Mouse (Mus musculus) liver, postnatal 0 days (tissue): ENCODE measurements around the gene Wdr5b. TPM values are rescaled to one million over a fixed set of nuclear protein-coding genes. Genes with fewer than 3 reads are reported as not detected.
A peak's percentile ranks its signal among the peaks of the same experiment; 100 is the strongest.
"Not testable (repeated sequence)": the region's sequence is repeated elsewhere in the genome, so short reads cannot be mapped to it uniquely, and the experiment has no call there.

ENCODE experiments used
- ATAC-seq: fragments of 200-750 bp; cut with Nextera tagmentation; 2 replicates; pipeline ENCODE4 v1.8.0; 2017; ENCODE audit warnings: mild to moderate bottlenecking, moderate library complexity
- DNase-seq: peaks from one replicate; pipeline ENCODE4 v3.0.0-alpha.2; 2016
- H3K27ac ChIP-seq: fragments of 300-500 bp; sonication (generic); 2 replicates; pipeline ENCODE4 v1.5.1; 2014; ENCODE audit warnings: antibody characterized with exemption, moderate library complexity, mild to moderate bottlenecking, low read depth
- H3K27me3 ChIP-seq: fragments of 300-500 bp; sonication (generic); 2 replicates; pipeline ENCODE4 v1.6.1; 2014; ENCODE audit warnings: low read length, control low read depth, mixed read lengths; ENCODE audit not compliant: insufficient read depth
- H3K36me3 ChIP-seq: fragments of 300-500 bp; sonication (generic); replicated peaks from 2 replicates; pipeline ENCODE4 v1.6.1; 2014; ENCODE audit warnings: mild to moderate bottlenecking, control low read depth, low read length, moderate library complexity, mixed read lengths; ENCODE audit not compliant: insufficient read depth
- H3K4me1 ChIP-seq: fragments of 300-500 bp; sonication (generic); 2 replicates; pipeline ENCODE4 v1.6.1; 2014; ENCODE audit warnings: antibody characterized with exemption, mild to moderate bottlenecking, control low read depth; ENCODE audit not compliant: insufficient read depth
- H3K4me2 ChIP-seq: fragments of 300-500 bp; sonication (generic); 2 replicates; pipeline ENCODE4 v1.6.1; 2014; ENCODE audit warnings: low read depth, mild to moderate bottlenecking, low read length, moderate library complexity, mixed read lengths
- H3K4me3 ChIP-seq: fragments of 300-500 bp; sonication (generic); 2 replicates; pipeline ENCODE4 v1.5.1; 2014; ENCODE audit warnings: low read depth, low read length
- H3K9ac ChIP-seq: fragments of 300-500 bp; sonication (generic); replicated peaks from 2 replicates; pipeline ENCODE4 v1.6.1; 2014; ENCODE audit warnings: mild to moderate bottlenecking, moderate library complexity
- H3K9me3 ChIP-seq: fragments of 300-500 bp; sonication (generic); 2 replicates; pipeline ENCODE4 v1.6.1; 2016; ENCODE audit warnings: mild to moderate bottlenecking, control low read depth, low read length, mixed read lengths
- CTCF ChIP-seq: sonication (generic); IDR thresholded peaks from 2 replicates; pipeline ENCODE4 v1.5.1; 2016; ENCODE audit warnings: antibody characterized with exemption, low read depth
- EP300 ChIP-seq: IDR thresholded peaks from 2 replicates; pipeline ENCODE4 v1.6.1; 2016; ENCODE audit warnings: antibody characterized with exemption, low read depth, mild to moderate bottlenecking
- WGBS: fragments of 180-500 bp; shearing (Covaris S2); extraction: QIAGEN DNeasy Blood & Tissue Kit; methylation state at CpG from one replicate; pipeline ENCODE4 v1.1.7; 2014; ENCODE audit not compliant: insufficient replicate concordance; 5-methylcytosine and 5-hydroxymethylcytosine counted together
- polyA plus RNA-seq: library from polyadenylated mRNA; unstranded; fragments of >200 nt; fragmentation: Nextera tagmentation; extraction: Ambion mirVana; gene quantifications from 2 replicates; pipeline ENCODE4 v1.2.1, GENCODE M21; 2015

The Wdr5b gene
- polyA plus RNA-seq, 1 experiment from 2014 or later: 2.2 TPM

DNA sequence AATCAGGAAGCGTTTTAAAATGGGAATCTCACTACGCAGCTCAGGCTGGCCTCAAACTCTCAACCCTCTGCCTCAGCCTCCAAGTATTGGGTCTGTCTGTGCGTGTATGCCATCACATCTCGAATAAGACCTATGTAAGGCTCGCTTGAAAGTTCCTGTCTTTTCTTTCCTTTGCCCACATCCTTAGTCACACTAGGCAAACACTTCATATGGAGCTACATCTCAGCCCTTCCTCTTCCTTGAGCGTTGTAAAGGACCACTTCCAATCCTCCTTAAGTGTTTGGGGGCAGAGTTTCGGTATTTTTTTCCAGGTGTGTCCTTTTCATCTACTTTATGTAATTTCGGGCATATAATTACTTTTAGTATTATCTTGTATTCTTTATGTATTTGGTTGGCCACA is 13.9 kb downstream of the Wdr5b start:
- 92% methylated on average over 8 of the region's 8 CpGs for WGBS
- DNase-seq: no peak
- Histone ChIP-seq H3K4me3 (no peak overlapping the region), H3K9ac (no peak overlapping the region), H3K27me3 (no peaks in the 10 kb centered on the region), H3K36me3 (peaks cover 36% of the 10 kb centered on the region), H3K4me2 (no peak overlapping the region), H3K4me1 (no peaks in the 10 kb centered on the region), H3K9me3 (no peaks in the 10 kb centered on the region), H3K27ac (no peak overlapping the region)
- ATAC-seq: no peak
- TF ChIP-seq CTCF (no peak), EP300 (no peak)

DNA sequence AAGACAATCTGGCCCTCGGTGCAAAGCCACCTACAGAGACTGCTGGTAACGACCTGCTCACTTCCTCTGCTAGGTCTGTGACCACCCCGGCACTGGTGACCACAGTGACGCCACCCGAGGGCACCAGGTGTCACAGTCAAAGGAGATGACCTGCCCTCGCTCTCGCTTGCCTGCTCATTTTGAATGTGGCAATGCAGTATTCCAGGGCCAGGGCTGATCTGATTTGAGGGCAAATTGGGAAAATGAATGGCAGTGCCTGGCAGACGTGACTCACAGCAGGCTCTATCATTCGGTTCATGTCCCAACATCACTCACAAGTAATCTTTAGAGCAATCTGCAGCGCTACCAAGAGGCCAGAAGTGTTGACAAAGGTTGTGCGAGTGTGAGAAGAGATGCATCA is 15.4 kb downstream of the Wdr5b start:
- Histone ChIP-seq H3K4me1 (no peaks in the 10 kb centered on the region), H3K27ac (no peak overlapping the region), H3K4me2 (no peak overlapping the region), H3K27me3 (no peaks in the 10 kb centered on the region), H3K4me3 (no peak overlapping the region), H3K9ac (no peak overlapping the region), H3K36me3 (peaks cover 24% of the 10 kb centered on the region), H3K9me3 (no peaks in the 10 kb centered on the region)
- 86% methylated on average over 11 of the region's 11 CpGs for WGBS
- TF ChIP-seq EP300 (no peak), CTCF (no peak)
- no peak for ATAC-seq
- no peak for DNase-seq

- Histone ChIP-seq H3K9me3 (no peaks in the 10 kb centered on the region), H3K4me3 (no peak overlapping the region), H3K4me1 (no peaks in the 10 kb centered on the region), H3K27me3 (no peaks in the 10 kb centered on the region), H3K27ac (no peak overlapping the region), H3K36me3 (peaks cover 13% of the 10 kb centered on the region), H3K4me2 (no peak overlapping the region), H3K9ac (no peak overlapping the region)
- DNase-seq (no peak), ATAC-seq (no peak)
- WGBS: 68% methylated on average over 8 of the region's 8 CpGs
- no peak for TF ChIP-seq EP300
- TF ChIP-seq CTCF: no peak
Measured at GRCm38 (mm10) chr16:36057933-36058475, 17.0 kb downstream of the Wdr5b start.

DNA sequence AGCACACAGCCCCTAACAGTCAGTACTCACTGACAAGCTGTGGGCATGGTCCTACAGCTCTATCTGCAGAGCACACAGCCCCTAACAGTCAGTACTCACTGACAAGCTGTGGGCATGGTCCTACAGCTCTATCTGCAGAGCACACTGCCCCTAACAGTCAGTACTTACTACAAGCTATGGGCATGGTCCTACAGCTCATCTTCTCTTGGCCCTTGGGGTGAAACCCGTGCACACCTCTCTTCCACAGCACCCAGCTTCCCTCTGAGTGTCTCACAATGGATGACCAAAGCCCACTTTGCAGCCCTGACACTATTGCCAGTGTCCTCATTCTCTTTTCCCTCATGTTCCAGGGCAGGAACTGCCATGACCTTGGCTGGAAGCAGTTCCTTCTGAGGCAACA is 21.5 kb downstream of the Wdr5b start:
- not testable (repeated sequence) for H3K4me2 ChIP-seq, H3K4me3 ChIP-seq, H3K4me1 ChIP-seq, H3K27me3 ChIP-seq, DNase-seq, H3K36me3 ChIP-seq, H3K9ac ChIP-seq, H3K9me3 ChIP-seq, H3K27ac ChIP-seq, ATAC-seq
- WGBS: 56% methylated on average over 1 of the region's 1 CpGs

DNA sequence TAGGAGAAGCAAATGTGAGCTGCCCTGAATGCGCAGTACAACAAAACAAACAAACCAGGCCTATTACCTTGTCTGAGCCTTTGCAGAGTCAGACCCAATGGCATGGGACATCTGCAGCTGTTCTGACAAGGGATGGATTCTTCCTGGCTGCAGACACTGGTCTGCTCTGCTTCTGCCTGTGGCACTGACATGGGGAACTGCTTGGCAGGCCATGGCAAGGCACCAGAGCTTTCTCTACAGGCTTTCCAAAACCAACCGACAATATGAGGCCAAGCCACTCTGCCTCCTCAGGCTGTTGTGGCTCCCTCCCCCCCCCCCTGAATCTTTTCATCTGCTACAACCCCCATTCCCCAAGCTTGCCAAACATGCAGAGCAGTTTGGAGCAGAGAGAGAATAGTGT is 22.3 kb downstream of the Wdr5b start:
- no peaks in the 10 kb centered on the region for H3K9me3 ChIP-seq
- H3K4me3 ChIP-seq: no peak overlapping the region
- H3K4me2 ChIP-seq: no peak overlapping the region
- ATAC-seq (no peak), DNase-seq (no peak)
- H3K27me3 ChIP-seq: no peaks in the 10 kb centered on the region
- H3K27ac ChIP-seq: no peak overlapping the region
- H3K4me1 ChIP-seq: peaks cover 11% of the 10 kb centered on the region
- TF ChIP-seq CTCF (no peak), EP300 (no peak)
- no peak overlapping the region for H3K9ac ChIP-seq
- peaks cover 2% of the 10 kb centered on the region; the same call in 1 of the 2 replicates for H3K36me3 ChIP-seq
- WGBS: 82% methylated on average over 2 of the region's 2 CpGs

DNA sequence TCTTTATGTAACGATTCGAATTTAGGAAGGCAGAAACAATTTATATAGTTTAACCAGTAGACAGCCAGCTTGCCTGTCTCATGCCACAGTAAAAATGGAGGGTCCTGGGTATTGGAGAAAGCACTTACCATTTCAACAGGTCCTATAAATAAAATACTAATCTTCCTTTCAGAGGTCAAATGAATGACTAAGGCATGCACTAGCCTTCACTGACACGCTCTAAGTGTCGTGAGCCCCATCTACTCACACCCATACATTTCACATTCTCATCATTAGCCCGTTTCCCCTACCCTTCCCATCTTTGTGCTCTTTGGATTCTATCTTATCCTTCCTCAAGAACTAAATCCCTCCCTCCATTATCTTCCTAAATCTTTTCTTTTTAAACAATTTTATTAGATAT is 23.9 kb downstream of the Wdr5b start:
- no peak overlapping the region for H3K4me3 ChIP-seq
- WGBS: 78% methylated on average over 5 of the region's 5 CpGs
- H3K9me3 ChIP-seq: no peaks in the 10 kb centered on the region
- H3K27ac ChIP-seq: no peak overlapping the region
- no peak overlapping the region for H3K4me2 ChIP-seq
- H3K36me3 ChIP-seq: peaks cover 2% of the 10 kb centered on the region; the same call in 1 of the 2 replicates
- peaks cover 22% of the 10 kb centered on the region for H3K4me1 ChIP-seq
- no peak overlapping the region for H3K9ac ChIP-seq
- DNase-seq (no peak), ATAC-seq (no peak)
- TF ChIP-seq CTCF (no peak), EP300 (no peak)
- no peaks in the 10 kb centered on the region for H3K27me3 ChIP-seq

DNA sequence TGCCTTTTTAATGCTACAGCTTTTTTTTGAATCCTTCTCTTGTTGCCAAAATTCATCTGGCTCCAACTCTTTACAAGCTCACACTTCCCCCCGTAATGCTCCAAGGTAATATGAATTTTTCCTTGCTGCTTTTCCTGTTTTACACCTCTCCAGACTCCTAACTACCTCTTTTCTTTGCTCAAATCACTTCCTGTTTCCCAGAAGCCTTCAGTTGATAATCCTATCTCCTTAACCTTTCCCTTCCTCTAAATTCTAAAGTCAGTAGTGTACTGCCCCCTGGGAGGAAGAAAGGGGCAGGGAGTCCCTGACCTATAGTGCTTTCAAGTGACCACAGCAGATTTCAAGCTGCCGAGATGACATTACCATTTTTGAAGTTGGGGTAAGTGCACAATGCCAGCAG is 26.7 kb downstream of the Wdr5b start:
- Histone ChIP-seq H3K27me3 (no peaks in the 10 kb centered on the region), H3K36me3 (peaks cover 2% of the 10 kb centered on the region; the same call in 1 of the 2 replicates), H3K27ac (peak overlapping the region; percentile 22; the same call in 1 of the 2 replicates), H3K4me1 (peaks cover 22% of the 10 kb centered on the region), H3K9ac (no peak overlapping the region), H3K4me3 (no peak overlapping the region), H3K4me2 (no peak overlapping the region), H3K9me3 (no peaks in the 10 kb centered on the region)
- DNase-seq (no peak), ATAC-seq (no peak)
- WGBS: 47% methylated on average over 2 of the region's 2 CpGs
- TF ChIP-seq CTCF: 0 out of 2 replicates have a peak, but pooled peaks have one; percentile 3
- no peak for TF ChIP-seq EP300
